Mouse (Mus musculus) activated CD4-positive, CD25-positive, alpha-beta regulatory T cell, adult 4 months (primary cell): ENCODE data around the gene Cdh16. TPM values are rescaled to one million over a fixed set of nuclear protein-coding genes. Genes with fewer than 3 reads are reported as not detected.

Source experiments
- ATAC-seq: one replicate; pipeline ENCODE4 v1.8.0; 2017
- polyA plus RNA-seq, 2 experiments: library from polyadenylated mRNA; unstranded; fragments of 100-300 nt; shearing (Covaris generic); gene quantifications; one replicate each; pipeline ENCODE4 v1.2.1; 2017

The Cdh16 gene
- polyA plus RNA-seq, 2 experiments from 2014 or later, result not detected

DNA sequence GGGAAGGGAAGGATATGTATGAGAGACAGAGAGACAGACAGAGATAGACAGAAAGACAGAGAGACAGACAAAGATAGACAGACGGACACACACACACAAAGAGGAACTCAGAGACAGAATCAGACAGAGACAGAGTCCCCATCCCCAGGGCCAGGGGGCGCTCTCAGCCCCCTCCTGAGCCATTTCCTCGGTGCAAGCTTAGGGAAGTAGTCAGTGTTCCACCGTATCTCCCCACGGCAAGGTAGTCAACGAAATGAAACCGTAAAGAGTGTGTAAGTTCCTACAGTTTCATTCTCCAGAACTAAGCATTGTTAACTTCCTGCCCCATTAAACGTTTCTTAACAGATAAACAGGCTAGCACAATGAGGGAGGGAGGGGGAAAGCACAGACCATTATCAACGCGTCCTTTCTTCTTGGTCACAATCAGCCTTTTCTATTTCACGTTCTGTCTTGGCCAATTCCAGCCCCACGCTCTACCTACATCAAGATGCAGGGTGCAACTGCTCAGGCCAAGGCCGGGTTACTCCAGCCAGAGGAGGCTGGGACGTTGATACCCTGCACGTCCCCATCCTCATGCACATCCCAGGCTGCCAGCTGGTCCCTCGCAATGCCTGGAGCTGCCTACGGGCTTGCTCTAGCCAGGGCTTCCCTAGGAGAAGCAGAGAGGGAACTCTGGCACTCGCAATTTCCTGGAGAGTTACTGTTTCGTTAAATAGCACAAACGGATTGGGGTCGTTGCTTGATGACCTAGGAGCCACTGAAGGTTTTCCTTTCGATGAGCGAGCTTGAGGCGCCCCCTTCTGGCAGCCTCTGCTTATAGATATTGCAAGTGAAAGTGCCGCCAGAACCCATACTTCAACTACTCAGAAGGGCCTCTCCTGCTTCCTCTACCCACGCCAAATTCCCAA is 53.5 kb downstream of the Cdh16 start:
- ATAC-seq, result peak; percentile 85

DNA sequence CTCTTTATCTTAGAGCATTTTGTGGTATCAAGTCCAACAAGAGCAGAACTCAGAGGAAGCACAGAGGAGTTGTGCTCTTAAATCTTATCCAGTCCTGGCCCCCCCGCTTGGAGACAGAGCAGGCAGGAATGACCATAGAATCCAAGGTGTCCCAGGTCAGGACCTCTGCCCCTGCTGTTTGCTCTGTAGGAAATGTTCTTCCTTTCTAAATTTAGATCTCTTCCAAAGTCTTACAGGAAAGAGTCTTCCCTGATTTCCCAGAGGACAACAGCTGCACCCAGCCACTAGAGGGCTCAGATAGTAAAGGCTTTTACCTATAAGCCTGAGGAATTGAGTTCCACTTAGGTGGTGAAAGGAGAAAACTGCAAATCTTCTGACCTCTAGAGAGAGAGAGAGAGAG is 54.6 kb downstream of the Cdh16 start:
- no peak for ATAC-seq

DNA sequence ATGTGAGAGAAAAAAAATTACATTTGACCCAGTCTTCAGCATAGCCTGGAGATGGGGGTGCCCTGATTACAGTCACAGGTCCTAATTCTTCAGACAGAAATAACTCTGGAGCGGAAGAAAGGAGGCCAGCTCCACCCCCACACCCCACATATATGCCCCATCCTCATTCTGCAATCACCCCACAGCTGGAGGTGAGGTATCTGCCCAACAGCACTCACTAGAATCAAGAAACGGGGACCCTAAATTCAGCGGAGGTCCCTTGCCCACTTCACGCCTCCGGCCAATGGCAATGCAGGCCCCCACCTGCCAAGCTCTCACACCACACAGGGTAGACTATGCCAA is 58.8 kb downstream of the Cdh16 start:
- ATAC-seq, result no peak

GRCm38 (mm10) chr8:104564633-104565456 is 59.4 kb downstream of the Cdh16 start:
- peak; percentile 98 for ATAC-seq

GRCm38 (mm10) chr8:104560731-104561130 is 63.5 kb downstream of the Cdh16 start:
- ATAC-seq, result no peak

DNA sequence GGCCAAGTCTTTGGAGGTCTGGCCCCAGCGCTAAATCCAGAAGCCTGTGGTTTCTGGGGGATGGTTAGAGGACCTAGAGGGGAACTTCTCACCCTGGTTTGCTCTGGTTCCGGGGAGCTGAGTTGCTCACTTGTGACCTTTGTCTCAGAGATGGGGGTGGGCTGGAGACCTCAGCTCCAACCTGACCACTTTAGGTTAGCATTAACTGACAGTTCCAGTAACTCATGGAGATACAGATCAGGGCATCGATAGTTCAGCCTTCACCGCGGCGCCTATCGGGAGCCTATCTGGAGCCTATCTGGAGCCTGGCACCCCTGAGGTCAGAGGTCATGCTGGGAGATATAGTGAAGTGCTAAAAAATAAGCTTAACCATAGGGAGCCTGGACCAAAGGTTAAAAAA is 67.0 kb downstream of the Cdh16 start:
- ATAC-seq, result no peak

GRCm38 (mm10) chr8:104555191-104555590 is 69.0 kb downstream of the Cdh16 start:
- no peak for ATAC-seq

Other genes starting within 250 kb of the Cdh16 start
- under 1 TPM; 0.40 TPM for gene Cmtm4, start 228.6 kb downstream of the Cdh16 start, polyA plus RNA-seq
- 10 to 100 TPM; 18.7 to 26.7 TPM for gene Dync1li2, start 181.3 kb downstream of the Cdh16 start, polyA plus RNA-seq
- gene Terb1, start 114.5 kb downstream of the Cdh16 start, polyA plus RNA-seq, result under 1 TPM in 1 of 2 experiments, not detected in 1; 0.16 TPM
- gene Nae1, start 89.8 kb downstream of the Cdh16 start, polyA plus RNA-seq, result 10 to 100 TPM; 87.9 to 93.4 TPM
- gene Car7, start 89.7 kb downstream of the Cdh16 start, polyA plus RNA-seq, result 1 to 10 TPM; 3.0 to 4.4 TPM
- 10 to 100 TPM; 17.1 to 18.9 TPM for gene Pdp2, start 32.9 kb downstream of the Cdh16 start, polyA plus RNA-seq
- 10 to 100 TPM; 11.4 to 16.2 TPM for gene Rrad, start 6.9 kb upstream of the Cdh16 start, polyA plus RNA-seq
- 100 to 1,000 TPM; 102 to 109 TPM for gene Ciao2b, start 17.6 kb upstream of the Cdh16 start, polyA plus RNA-seq
- gene Ces2a, start 109.6 kb upstream of the Cdh16 start, polyA plus RNA-seq, result not detected
- gene Ces2b, start 207.2 kb upstream of the Cdh16 start, polyA plus RNA-seq, result not detected
- 10 to 100 TPM in 1 of 2 experiments, 1 to 10 TPM in 1; 8.9 to 16.3 TPM for gene Ces2c, start 222.7 kb upstream of the Cdh16 start, polyA plus RNA-seq